Mouse (Mus musculus): ENCODE measurements around the gene Tfb1m.

- TF ChIP-seq E2F4 (IDR thresholded peaks at IDR 0.05; ENCODE audit: insufficient replicate concordance, low read depth, low read length) (no peak), CTCF (conservative IDR thresholded peaks at IDR 0.05 in 1 of 2, IDR thresholded peaks at IDR 0.05 in 1 of 2; ENCODE audit: low read depth in 2 of 2, low read length in 2 of 2) (no peak), POLR2A (IDR thresholded peaks at IDR 0.05; ENCODE audit: low read depth, low read length) (no peak), TBP (conservative IDR thresholded peaks at IDR 0.05; ENCODE audit: low read depth, low read length) (no peak), MAFK (IDR thresholded peaks at IDR 0.05; ENCODE audit: insufficient replicate concordance, low read length) (no peak), SMC3 (IDR thresholded peaks at IDR 0.05; ENCODE audit: low read depth, low read length) (no peak), RCOR1 (conservative IDR thresholded peaks at IDR 0.05; ENCODE audit: low read depth, low read length) (no peak), MXI1 (IDR thresholded peaks at IDR 0.05; ENCODE audit: low read depth, low read length) (no peak), USF1 (IDR thresholded peaks at IDR 0.05; ENCODE audit: low read depth, low read length) (no peak), NELFE (IDR thresholded peaks at IDR 0.05; ENCODE audit: low read depth, low read length) (no peak), RAD21 (IDR thresholded peaks at IDR 0.05; ENCODE audit: low read depth, low read length) (no peak), ZNF384 (IDR thresholded peaks at IDR 0.05; ENCODE audit: low read depth, low read length) (no peak), IRF4 (IDR thresholded peaks at IDR 0.05; ENCODE audit: low read depth, low read length) (no peak)
These were observed 29.6 kb downstream of the Tfb1m start for GRCm38 (mm10) chr17:3527841-3528471.
